Mouse (Mus musculus) stomach, postnatal 0 days (tissue): ENCODE measurements around the gene Hspg2.

ENCODE experiments used
- CTCF ChIP-seq: IDR thresholded peaks from 2 replicates; pipeline ENCODE4 v1.5.1; 2016; ENCODE audit warnings: antibody characterized with exemption, low read depth, mild to moderate bottlenecking, moderate library complexity
- EP300 ChIP-seq: optimal IDR thresholded peaks from 2 replicates; pipeline ENCODE3; 2016; ENCODE audit warnings: antibody characterized with exemption

DNA sequence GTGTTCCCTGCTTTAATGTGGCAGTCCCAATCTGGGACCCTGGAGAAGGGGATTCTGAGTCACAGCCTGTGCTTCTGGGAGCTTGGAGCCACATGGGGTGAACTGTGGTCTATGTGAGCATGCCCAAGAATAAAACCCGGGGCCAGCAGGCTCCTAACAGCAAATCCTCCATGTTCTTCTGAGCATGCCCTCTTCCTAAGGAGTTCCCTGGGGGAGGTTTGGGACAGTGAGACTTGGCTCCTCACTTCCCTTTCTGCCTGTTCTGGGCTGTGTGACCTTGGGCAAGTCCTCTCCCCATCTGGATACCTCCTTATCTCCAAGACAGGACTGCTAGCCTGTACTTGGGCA lies 12.4 kb downstream of the Hspg2 start:
- TF ChIP-seq CTCF (no peak), EP300 (no peak)
